Mouse (Mus musculus) liver, embryonic 16.5 days (tissue): ENCODE results near the gene Abt1. TPM values are rescaled to one million over a fixed set of nuclear protein-coding genes. Genes with fewer than 3 reads are reported as not detected.
A peak's percentile ranks its signal among the peaks of the same experiment; 100 is the strongest.

ENCODE experiments used
- ATAC-seq: fragments of 200-750 bp; cut with Nextera tagmentation; 2 replicates; pipeline ENCODE4 v1.8.0; 2017; ENCODE audit warnings: low read depth, mild to moderate bottlenecking, moderate number of reproducible peaks, moderate library complexity
- H3K27ac ChIP-seq: fragments of 300-500 bp; sonication (generic); 2 replicates; pipeline ENCODE4 v1.5.1; 2014; ENCODE audit warnings: mild to moderate bottlenecking, low read length
- H3K27me3 ChIP-seq: fragments of 300-500 bp; sonication (generic); 2 replicates; pipeline ENCODE4 v1.6.1; 2014; ENCODE audit warnings: low read depth, low read length, mixed read lengths; ENCODE audit not compliant: control insufficient read depth, insufficient read depth
- H3K36me3 ChIP-seq: fragments of 300-500 bp; sonication (generic); 2 replicates; pipeline ENCODE4 v1.6.1; 2014; ENCODE audit warnings: mild to moderate bottlenecking; ENCODE audit not compliant: control insufficient read depth, insufficient read depth
- H3K4me1 ChIP-seq: fragments of 300-500 bp; sonication (generic); 2 replicates; pipeline ENCODE4 v1.6.1; 2014; ENCODE audit warnings: low read depth, low read length, mixed read lengths; ENCODE audit not compliant: control insufficient read depth
- H3K4me2 ChIP-seq: fragments of 300-500 bp; sonication (generic); 2 replicates; pipeline ENCODE4 v1.6.1; 2014; ENCODE audit warnings: low read depth, low read length, mixed read lengths
- H3K4me3 ChIP-seq: fragments of 300-500 bp; sonication (generic); 2 replicates; pipeline ENCODE4 v1.5.1; 2014; ENCODE audit warnings: low read depth, mild to moderate bottlenecking, low read length
- H3K9ac ChIP-seq: fragments of 300-500 bp; sonication (generic); 2 replicates; pipeline ENCODE4 v1.6.1; 2014; ENCODE audit warnings: low read depth, low read length
- H3K9me3 ChIP-seq: fragments of 300-500 bp; sonication (generic); replicated peaks from 2 replicates; pipeline ENCODE4 v1.6.1; 2016; ENCODE audit warnings: low read length; ENCODE audit not compliant: control insufficient read depth
- WGBS: fragments of 180-500 bp; shearing (Covaris S2); extraction: QIAGEN DNeasy Blood & Tissue Kit; methylation state at CpG from one replicate; pipeline ENCODE4 v1.1.7; 2014; ENCODE audit not compliant: insufficient replicate concordance; 5-methylcytosine and 5-hydroxymethylcytosine counted together
- polyA plus RNA-seq: library from polyadenylated mRNA; unstranded; fragments of >200 nt; fragmentation: Nextera tagmentation; extraction: Ambion mirVana; gene quantifications from 2 replicates; pipeline ENCODE4 v1.2.1, GENCODE M21; 2015

Abt1 gene
- polyA plus RNA-seq, 1 experiment from 2014 or later: 4.5 TPM

- under 1% methylated on average over 55 of the region's 55 CpGs for WGBS
- Histone ChIP-seq H3K4me2 (peak overlapping the region; percentile 89), H3K4me3 (peak overlapping the region; percentile 86), H3K4me1 (peaks cover 13% of the 10 kb centered on the region), H3K9ac (peak overlapping the region; percentile 89), H3K27me3 (no peaks in the 10 kb centered on the region), H3K9me3 (no peaks in the 10 kb centered on the region), H3K36me3 (no peaks in the 10 kb centered on the region), H3K27ac (peak overlapping the region; percentile 97)
- ATAC-seq: peak; percentile 84
These were observed 22.1 kb upstream of the Abt1 start for GRCm38 (mm10) chr13:23445561-23446320.

- peaks cover 13% of the 10 kb centered on the region for H3K4me1 ChIP-seq
- H3K4me2 ChIP-seq: peak overlapping the region; percentile 89
- H3K27ac ChIP-seq: peak overlapping the region; percentile 97
- no peaks in the 10 kb centered on the region for H3K9me3 ChIP-seq
- H3K36me3 ChIP-seq: no peaks in the 10 kb centered on the region
- H3K9ac ChIP-seq: peak overlapping the region; percentile 89
- no peaks in the 10 kb centered on the region for H3K27me3 ChIP-seq
- peak overlapping the region; percentile 86 for H3K4me3 ChIP-seq
- no peak for ATAC-seq
- WGBS: 8% methylated on average over 10 of the region's 10 CpGs
These were observed 21.5 kb upstream of the Abt1 start for GRCm38 (mm10) chr13:23445156-23445555.

DNA sequence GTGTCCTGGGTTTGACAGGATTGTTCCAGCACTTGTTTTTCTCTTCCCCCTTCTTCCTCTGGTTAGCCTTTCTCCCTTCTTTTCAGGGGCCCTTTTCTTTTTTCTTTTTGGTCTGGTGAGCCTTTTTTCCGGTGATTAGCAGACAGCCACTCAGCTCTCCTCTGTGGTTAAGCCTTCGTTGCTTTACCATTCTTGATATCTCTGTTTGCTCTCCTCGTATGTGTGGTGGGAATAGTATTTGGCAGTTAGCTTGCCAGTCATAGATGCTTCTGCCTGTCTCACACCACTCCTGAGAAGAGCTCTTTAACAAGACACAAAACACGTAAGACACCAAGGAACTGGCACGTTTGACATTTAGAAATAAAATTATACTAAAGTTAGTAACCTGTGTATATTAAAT lies 20.8 kb upstream of the Abt1 start:
- Histone ChIP-seq H3K4me2 (peak overlapping the region; percentile 89), H3K9me3 (no peaks in the 10 kb centered on the region), H3K36me3 (no peaks in the 10 kb centered on the region), H3K4me1 (peaks cover 13% of the 10 kb centered on the region), H3K9ac (no peak overlapping the region), H3K4me3 (no peak overlapping the region), H3K27ac (no peak overlapping the region; the same call in 1 of the 2 replicates), H3K27me3 (no peaks in the 10 kb centered on the region)
- no peak for ATAC-seq
- WGBS: 26% methylated on average over 5 of the region's 5 CpGs

DNA sequence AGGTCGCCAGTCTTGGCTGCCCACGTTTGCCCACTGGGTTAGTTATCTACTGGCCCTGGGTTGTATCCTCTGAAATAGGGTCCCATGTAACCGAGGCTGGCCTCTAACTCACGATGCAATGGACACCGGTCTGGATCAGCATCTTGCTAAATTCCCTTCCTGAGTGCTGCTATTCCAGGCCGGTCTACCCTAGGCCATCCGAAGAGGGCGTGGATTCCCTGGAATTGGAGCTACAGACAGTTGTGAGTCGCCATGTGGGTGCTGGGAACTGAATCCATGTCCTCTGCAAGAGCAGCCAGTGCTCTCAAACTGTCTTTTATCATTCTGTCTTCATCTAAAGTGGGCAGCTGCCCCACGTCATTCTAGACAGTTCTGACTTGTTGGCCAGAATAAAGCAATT lies 16.2 kb upstream of the Abt1 start:
- no peak overlapping the region for H3K27ac ChIP-seq
- H3K4me2 ChIP-seq: no peak overlapping the region
- H3K27me3 ChIP-seq: no peaks in the 10 kb centered on the region
- ATAC-seq: no peak
- no peak overlapping the region for H3K9ac ChIP-seq
- no peak overlapping the region for H3K4me3 ChIP-seq
- WGBS: 68% methylated on average over 10 of the region's 10 CpGs
- no peaks in the 10 kb centered on the region for H3K36me3 ChIP-seq
- H3K9me3 ChIP-seq: no peaks in the 10 kb centered on the region
- peaks cover 14% of the 10 kb centered on the region for H3K4me1 ChIP-seq

DNA sequence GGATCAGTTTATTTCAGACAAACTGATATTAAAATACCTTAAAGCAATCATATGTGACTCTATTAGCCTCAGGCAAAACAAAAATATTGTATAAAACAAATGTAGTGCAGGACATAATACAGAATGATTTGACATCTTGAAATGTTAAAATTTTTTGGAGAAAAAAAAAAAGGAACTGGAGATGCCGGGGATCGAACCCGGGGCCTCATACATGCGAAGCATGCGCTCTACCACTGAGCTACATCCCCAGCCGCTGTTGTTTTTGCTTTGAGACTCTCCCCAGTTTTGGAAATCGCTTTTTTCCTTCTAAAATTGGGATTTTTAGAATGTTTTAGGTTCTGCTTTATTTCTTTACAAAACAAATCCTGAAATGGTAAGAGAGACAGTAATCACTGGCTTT lies 14.9 kb upstream of the Abt1 start:
- Histone ChIP-seq H3K4me3 (peak overlapping the region; percentile 65), H3K4me1 (peaks cover 15% of the 10 kb centered on the region), H3K9me3 (no peaks in the 10 kb centered on the region), H3K9ac (peak overlapping the region; percentile 58), H3K36me3 (no peaks in the 10 kb centered on the region), H3K4me2 (peak overlapping the region; percentile 86), H3K27me3 (no peaks in the 10 kb centered on the region), H3K27ac (peak overlapping the region; percentile 70)
- peak; percentile 40; the same call in 1 of the 2 replicates for ATAC-seq
- WGBS: 0% methylated on average over 7 of the region's 7 CpGs

DNA sequence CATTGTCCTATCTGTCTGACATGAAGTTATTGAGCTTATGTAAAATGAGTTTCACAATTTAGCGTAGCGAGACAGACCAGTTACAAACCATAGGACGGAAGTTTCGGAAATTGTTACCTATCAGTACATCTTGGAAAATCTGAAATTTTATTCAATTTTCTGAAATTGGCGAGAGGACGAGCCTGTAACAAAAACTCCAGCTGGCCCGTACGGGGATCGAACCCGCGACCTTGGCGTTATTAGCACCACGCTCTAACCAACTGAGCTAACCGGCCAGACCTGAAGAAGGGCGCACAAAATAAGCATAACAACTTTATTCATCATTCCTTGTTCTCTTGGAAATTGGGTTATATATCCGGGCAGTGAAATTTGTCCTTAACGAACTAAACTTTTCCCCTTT lies 14.2 kb upstream of the Abt1 start:
- H3K27me3 ChIP-seq: no peaks in the 10 kb centered on the region
- H3K4me1 ChIP-seq: peaks cover 19% of the 10 kb centered on the region
- ATAC-seq: peak; percentile 86
- 0% methylated on average over 17 of the region's 17 CpGs for WGBS
- peak overlapping the region; percentile 72 for H3K27ac ChIP-seq
- no peaks in the 10 kb centered on the region for H3K9me3 ChIP-seq
- peak overlapping the region; percentile 65 for H3K4me3 ChIP-seq
- H3K36me3 ChIP-seq: no peaks in the 10 kb centered on the region
- H3K4me2 ChIP-seq: peak overlapping the region; percentile 86
- peak overlapping the region; percentile 58 for H3K9ac ChIP-seq

DNA sequence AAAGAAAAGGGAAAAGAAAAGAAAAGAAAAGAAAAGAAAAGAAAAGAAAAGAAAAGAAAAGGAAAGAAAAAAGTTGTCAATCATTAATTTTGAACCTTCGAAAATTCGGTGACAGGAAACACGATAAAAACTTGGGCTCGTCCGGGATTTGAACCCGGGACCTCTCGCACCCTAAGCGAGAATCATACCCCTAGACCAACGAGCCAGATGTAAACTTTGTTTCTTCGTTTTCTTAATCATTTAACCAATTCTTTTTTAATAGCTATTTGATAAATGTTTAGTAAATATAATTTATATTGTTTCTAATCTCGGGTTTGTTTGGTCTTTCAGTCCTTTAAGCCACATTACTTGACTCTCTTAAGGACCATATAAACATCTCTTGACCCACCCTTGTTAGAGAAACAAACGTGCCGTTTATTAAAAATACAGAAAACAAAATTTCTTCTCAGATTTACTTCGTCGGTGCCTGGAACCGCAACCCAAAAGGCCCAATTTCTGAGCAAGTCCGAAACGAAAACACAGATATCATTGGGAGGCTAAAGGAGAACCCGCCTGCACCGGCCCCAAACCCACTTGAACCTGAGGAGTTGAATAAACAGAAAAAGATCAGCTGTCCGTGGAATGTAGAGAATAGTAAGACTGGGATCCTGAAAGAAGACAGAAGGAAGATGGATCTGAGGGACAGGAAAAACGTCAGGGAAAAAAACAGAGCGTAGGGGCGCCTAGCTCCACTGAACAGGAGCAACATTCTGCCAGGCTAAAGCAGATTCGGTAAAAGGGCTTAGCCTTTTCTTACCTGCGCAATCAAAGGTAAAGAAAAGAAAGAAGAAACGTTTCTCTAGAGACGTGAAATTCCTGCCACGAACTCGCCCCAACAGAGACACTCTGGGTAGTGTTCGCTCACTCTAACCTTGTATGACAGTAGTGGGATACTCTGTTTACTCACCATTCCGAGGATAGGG lies 13.5 kb upstream of the Abt1 start:
- Histone ChIP-seq H3K27me3 (no peaks in the 10 kb centered on the region), H3K9me3 (no peaks in the 10 kb centered on the region), H3K27ac (peak overlapping the region; percentile 72), H3K4me2 (peak overlapping the region; percentile 86), H3K4me1 (peaks cover 19% of the 10 kb centered on the region), H3K4me3 (peak overlapping the region; percentile 65), H3K9ac (peak overlapping the region; percentile 57), H3K36me3 (no peaks in the 10 kb centered on the region)
- ATAC-seq: peak; percentile 22
- WGBS: under 1% methylated on average over 32 of the region's 32 CpGs

DNA sequence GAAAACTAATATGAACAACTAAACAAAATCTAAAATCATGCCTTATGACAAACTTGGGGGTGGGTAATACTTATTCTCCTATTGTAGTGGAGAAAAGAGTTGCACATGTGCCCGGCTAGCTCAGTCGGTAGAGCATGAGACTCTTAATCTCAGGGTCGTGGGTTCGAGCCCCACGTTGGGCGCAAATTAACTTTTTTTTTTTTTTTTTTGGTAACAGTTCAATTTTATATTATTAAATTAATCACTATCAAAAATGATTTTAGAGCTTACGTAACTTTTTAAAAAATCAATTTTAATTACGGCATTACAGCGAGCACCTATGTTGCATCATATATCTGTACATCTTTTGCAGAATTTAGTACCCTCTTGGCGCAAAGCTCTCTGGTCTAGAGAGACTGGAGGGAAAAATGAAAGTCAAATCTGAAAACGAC lies 12.6 kb upstream of the Abt1 start:
- no peaks in the 10 kb centered on the region for H3K36me3 ChIP-seq
- H3K27ac ChIP-seq: no peak overlapping the region
- H3K9me3 ChIP-seq: no peaks in the 10 kb centered on the region
- under 1% methylated on average over 11 of the region's 11 CpGs for WGBS
- no peaks in the 10 kb centered on the region for H3K27me3 ChIP-seq
- H3K9ac ChIP-seq: no peak overlapping the region
- H3K4me2 ChIP-seq: peak overlapping the region; percentile 80
- no peak for ATAC-seq
- H3K4me1 ChIP-seq: peaks cover 19% of the 10 kb centered on the region
- H3K4me3 ChIP-seq: peak overlapping the region; percentile 66
